Mouse (Mus musculus) bone marrow, adult 2 months (tissue): ENCODE data around the gene Atg4c. TPM values are rescaled to one million over a fixed set of nuclear protein-coding genes. Genes with fewer than 3 reads are reported as not detected.

Experiments used
- H3K27ac ChIP-seq: fragments of 200-500 bp; 2 replicates; pipeline ENCODE4 v1.5.1; 2012; ENCODE audit warnings: low read depth, mild to moderate bottlenecking, control low read depth, inconsistent platforms, low read length; ENCODE audit not compliant: control insufficient read depth, poor library complexity, insufficient read depth
- H3K4me1 ChIP-seq: fragments of 200-500 bp; 2 replicates; pipeline ENCODE4 v1.6.1; 2011; ENCODE audit warnings: low read length; ENCODE audit not compliant: control insufficient read depth, insufficient read depth
- H3K4me3 ChIP-seq: fragments of 200-500 bp; replicated peaks from 2 replicates; pipeline ENCODE3; 2011; ENCODE audit warnings: mild to moderate bottlenecking, low read depth, low read length, control low read depth; ENCODE audit not compliant: control insufficient read depth
- CTCF ChIP-seq: fragments of 200-500 bp; IDR thresholded peaks from 2 replicates; pipeline ENCODE4 v1.5.1; 2011; ENCODE audit warnings: low read length, control low read depth; ENCODE audit not compliant: control insufficient read depth, insufficient read depth
- POLR2A ChIP-seq: fragments of 200-500 bp; IDR thresholded peaks from 2 replicates; pipeline ENCODE4 v1.6.1; 2011; ENCODE audit warnings: low read depth, mild to moderate bottlenecking, control low read depth, low read length, borderline replicate concordance; ENCODE audit not compliant: control insufficient read depth
- WGBS: fragments of 180-500 bp; shearing (Covaris S2); methylation state at CpG from one replicate; pipeline ENCODE4 v1.1.7; 2018; 5-methylcytosine and 5-hydroxymethylcytosine counted together
- polyA plus RNA-seq: library from polyadenylated mRNA; stranded (reverse); fragments of >200 nt; gene quantifications from 2 replicates; pipeline ENCODE4 v1.2.4, GENCODE M21; 2011; ENCODE audit warnings: low replicate concordance; ENCODE audit not compliant: missing spikeins, insufficient read depth, insufficient read length

Gene Atg4c
- polyA plus RNA-seq, 1 experiment, result 2.8 TPM

DNA sequence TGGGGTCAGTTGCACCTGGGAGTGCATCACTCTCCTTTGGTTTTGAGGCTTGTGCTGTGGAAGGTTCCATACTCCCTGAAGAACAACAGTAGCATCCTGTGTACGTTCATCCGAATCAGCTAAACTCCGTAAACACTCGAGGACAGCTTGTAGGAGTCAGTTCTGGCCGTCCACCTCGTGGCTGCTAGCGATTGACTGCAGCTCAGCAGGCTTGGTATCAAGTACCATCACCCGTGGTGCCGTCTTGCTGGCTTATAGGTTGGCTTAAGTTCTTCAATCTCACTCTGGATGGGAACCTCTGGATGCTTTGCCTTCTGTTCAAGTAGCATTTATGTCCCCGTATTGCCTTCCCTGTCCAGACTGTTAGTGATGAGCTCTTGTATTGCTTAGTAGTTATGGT is 95.6 kb downstream of the Atg4c start:
- no peak overlapping the region for H3K4me3 ChIP-seq
- no peaks in the 10 kb centered on the region for H3K4me1 ChIP-seq
- WGBS, result 83% methylated on average over 10 of the region's 10 CpGs
- TF ChIP-seq POLR2A (no peak), CTCF (no peak)
- H3K27ac ChIP-seq, result no peak overlapping the region

DNA sequence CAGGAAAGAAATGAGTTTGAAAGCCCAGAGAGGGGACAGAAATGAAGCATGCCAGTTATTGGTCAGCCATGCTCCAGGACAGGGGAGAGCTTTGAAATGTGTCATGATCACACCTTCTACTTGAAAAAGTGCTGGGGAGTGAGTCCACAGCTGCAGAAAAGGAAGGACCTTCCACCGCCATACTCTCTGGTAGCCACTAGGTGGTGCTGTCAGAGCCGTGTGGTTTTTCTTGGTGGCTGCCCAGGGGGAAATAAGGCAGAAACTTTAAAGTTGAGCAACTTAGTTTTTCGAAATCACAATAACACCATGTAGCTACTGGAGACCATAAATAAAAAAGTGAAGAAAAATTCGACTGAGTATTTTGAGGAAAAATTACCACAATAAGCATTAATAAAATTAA is 104.9 kb downstream of the Atg4c start:
- TF ChIP-seq CTCF, result peak; percentile 88
- TF ChIP-seq POLR2A, result no peak
- 3% methylated on average over 4 of the region's 4 CpGs for whole genome bisulfite sequencing
- H3K4me3 ChIP-seq, result no peak overlapping the region
- H3K4me1 ChIP-seq, result no peaks in the 10 kb centered on the region
- H3K27ac ChIP-seq, result no peak overlapping the region

DNA sequence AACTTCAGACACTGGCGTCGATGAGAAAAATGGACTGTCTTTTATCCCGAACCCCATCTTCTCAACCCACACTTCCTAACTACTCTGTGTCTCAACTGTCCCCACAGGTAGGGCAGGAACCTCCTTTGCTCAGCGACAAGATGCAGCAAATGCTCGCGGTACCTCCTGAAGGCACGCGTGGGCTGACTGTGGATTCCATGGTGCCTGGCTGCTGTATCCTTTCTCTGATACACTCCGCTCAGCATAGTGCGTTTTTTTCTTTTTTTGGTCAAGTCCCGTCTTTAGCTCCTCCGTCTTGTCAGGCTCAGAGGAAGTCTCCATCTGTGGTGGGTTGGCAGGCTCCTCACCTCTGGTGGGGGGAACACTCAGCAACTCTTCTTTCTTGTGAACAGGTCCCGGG is 111.1 kb downstream of the Atg4c start:
- no peak overlapping the region for H3K27ac ChIP-seq
- no peaks in the 10 kb centered on the region for H3K4me1 ChIP-seq
- TF ChIP-seq CTCF (no peak), POLR2A (no peak)
- no peak overlapping the region for H3K4me3 ChIP-seq
- 82% methylated on average over 13 of the region's 13 CpGs for WGBS

Other genes starting within 250 kb of the Atg4c start
- gene Angptl3, start 163.0 kb upstream of the Atg4c start, polyA plus RNA-seq, result 0.66 and 10.9 TPM in 2 replicates
- 2.8 and 7.0 TPM in 2 replicates for gene Dock7, start 73.0 kb upstream of the Atg4c start, polyA plus RNA-seq
- gene Gm12689, start 102.0 kb downstream of the Atg4c start, polyA plus RNA-seq, result 1.4 and 2.6 TPM in 2 replicates